Mouse (Mus musculus) erythroblast, adult 5-6 weeks (primary cell): ENCODE measurements around the gene Slco2b1. TPM values are rescaled to one million over a fixed set of nuclear protein-coding genes. Genes with fewer than 3 reads are reported as not detected.
A peak's percentile ranks its signal among the peaks of the same experiment; 100 is the strongest.
"Not testable (repeated sequence)": the region's sequence is repeated elsewhere in the genome, so short reads cannot be mapped to it uniquely, and the experiment has no call there.

Experiments used
- ATAC-seq: replicated peaks from 2 replicates; pipeline ENCODE4 v1.8.0; 2016; ENCODE audit warnings: moderate number of reproducible peaks, mild to moderate bottlenecking, moderate TSS enrichment, inconsistent platforms; ENCODE audit not compliant: poor library complexity, low FRiP score, severe bottlenecking
- total RNA-seq, 2 experiments: library from RNA; stranded (forward) in 1 of 2; stranded (reverse) in 1 of 2; fragments of 150-400 nt in 1 of 2; fragments of 200-764, 138-1000 nt in 1 of 2; gene quantifications; 2 replicates each; pipeline versions ENCODE4 v1.2.3 to v1.2.4; 2015 to 2017; ENCODE audit warnings: low replicate concordance in 2 of 2

Gene Slco2b1
- total RNA-seq (2015; ENCODE audit: low replicate concordance) = 2.3 and 3.3 TPM in 2 replicates
- total RNA-seq (2017; ENCODE audit: low replicate concordance) = 1.3 and 4.6 TPM in 2 replicates

- no peak for ATAC-seq
Measured at GRCm38 (mm10) chr7:99711166-99711565, at the start of gene Slco2b1. Gene Slco2b1, minus strand, starts transcription at chr7:99711340.

GRCm38 (mm10) chr7:99739276-99739675, 28.1 kb upstream of the Slco2b1 start:
- ATAC-seq = no peak

GRCm38 (mm10) chr7:99735491-99735890, 24.4 kb upstream of the Slco2b1 start:
- not testable (repeated sequence) for ATAC-seq

GRCm38 (mm10) chr7:99734612-99735011, 23.5 kb upstream of the Slco2b1 start:
- ATAC-seq = no peak

- ATAC-seq = no peak
Measured at GRCm38 (mm10) chr7:99729973-99730372, 18.8 kb upstream of the Slco2b1 start, which contains the start of gene Olfr520. Gene Olfr520, plus strand, starts transcription at chr7:99730273.

- no peak for ATAC-seq
Measured at GRCm38 (mm10) chr7:99716536-99716935, 5.4 kb upstream of the Slco2b1 start.

- ATAC-seq = no peak
Measured at GRCm38 (mm10) chr7:99712431-99712830, 1.3 kb upstream of the Slco2b1 start.

GRCm38 (mm10) chr7:99710476-99710875, 664 bp downstream of the Slco2b1 start:
- ATAC-seq = peak; percentile 48; the same call in 1 of the 2 replicates

GRCm38 (mm10) chr7:99709992-99710391, 1.1 kb downstream of the Slco2b1 start:
- no peak for ATAC-seq

GRCm38 (mm10) chr7:99708750-99709149, 2.4 kb downstream of the Slco2b1 start:
- ATAC-seq = no peak

GRCm38 (mm10) chr7:99708301-99708721, 2.8 kb downstream of the Slco2b1 start:
- no peak for ATAC-seq

- no peak for ATAC-seq
Measured at GRCm38 (mm10) chr7:99707671-99708070, 3.5 kb downstream of the Slco2b1 start.

- ATAC-seq = no peak
Measured at GRCm38 (mm10) chr7:99707038-99707595, 4.0 kb downstream of the Slco2b1 start.

- no peak for ATAC-seq
Measured at GRCm38 (mm10) chr7:99706341-99707037, 4.7 kb downstream of the Slco2b1 start.

GRCm38 (mm10) chr7:99704736-99705519, 6.2 kb downstream of the Slco2b1 start:
- ATAC-seq = no peak

- ATAC-seq = no peak
Measured at GRCm38 (mm10) chr7:99702201-99702600, 8.9 kb downstream of the Slco2b1 start.

- ATAC-seq = no peak
Measured at GRCm38 (mm10) chr7:99700641-99701040, 10.5 kb downstream of the Slco2b1 start.

- no peak for ATAC-seq
Measured at GRCm38 (mm10) chr7:99699709-99700151, 11.4 kb downstream of the Slco2b1 start.

- no peak for ATAC-seq
Measured at GRCm38 (mm10) chr7:99699106-99699505, 12.0 kb downstream of the Slco2b1 start.

GRCm38 (mm10) chr7:99698576-99698975, 12.6 kb downstream of the Slco2b1 start:
- ATAC-seq = no peak
